Mouse (Mus musculus): ENCODE results near the gene Srsf3. TPM values are rescaled to one million over a fixed set of nuclear protein-coding genes. Genes with fewer than 3 reads are reported as not detected.
"Not testable (repeated sequence)": the region's sequence is repeated elsewhere in the genome, so short reads cannot be mapped to it uniquely, and the experiment has no call there.

The Srsf3 gene
- polyA plus RNA-seq, 1 experiment from 2014 or later = 513 TPM

GRCm38 (mm10) chr17:29034264-29034663 is 1.8 kb downstream of the Srsf3 start:
- Histone ChIP-seq H3K27ac (replicated peaks) (peak overlapping the region; percentile 10; the same call in 1 of the 2 replicates), H3K9me3 (no peaks in the 10 kb centered on the region), H3K4me1 (replicated peaks) (peaks cover 54% of the 10 kb centered on the region), H3K4me3 (peak overlapping the region; percentile 88), H3K36me3 (peaks cover 31% of the 10 kb centered on the region), H3K4me2 (peak overlapping the region; percentile 100), H3K9ac (peak overlapping the region; percentile 96), H3K27me3 (no peaks in the 10 kb centered on the region)
- no peak for ATAC-seq (ENCODE audit: low read depth)

GRCm38 (mm10) chr17:29035506-29035905 is 3.1 kb downstream of the Srsf3 start:
- Histone ChIP-seq H3K4me1 (replicated peaks) (peaks cover 64% of the 10 kb centered on the region), H3K27me3 (no peaks in the 10 kb centered on the region), H3K36me3 (peaks cover 44% of the 10 kb centered on the region), H3K9ac (peak overlapping the region; percentile 96; the same call in 1 of the 2 replicates), H3K4me2 (peak overlapping the region; percentile 100), H3K9me3 (no peaks in the 10 kb centered on the region), H3K27ac (replicated peaks) (no peak overlapping the region), H3K4me3 (peak overlapping the region; percentile 88)
- no peak for ATAC-seq (ENCODE audit: low read depth)

GRCm38 (mm10) chr17:29039351-29039750 is 6.9 kb downstream of the Srsf3 start:
- Histone ChIP-seq H3K9me3 (no peaks in the 10 kb centered on the region), H3K27ac (replicated peaks) (no peak overlapping the region), H3K27me3 (no peaks in the 10 kb centered on the region), H3K4me1 (replicated peaks) (peaks cover 55% of the 10 kb centered on the region), H3K9ac (no peak overlapping the region), H3K4me2 (no peak overlapping the region), H3K36me3 (peaks cover 78% of the 10 kb centered on the region), H3K4me3 (no peak overlapping the region)
- 77% methylated on average over 11 of the region's 11 CpGs for WGBS
- ATAC-seq (ENCODE audit: low read depth) = no peak

- H3K36me3 ChIP-seq = peaks cover 94% of the 10 kb centered on the region
- H3K27ac ChIP-seq (replicated peaks); H3K4me3 ChIP-seq; H3K9me3 ChIP-seq; H3K9ac ChIP-seq; H3K4me2 ChIP-seq; H3K27me3 ChIP-seq; ATAC-seq (ENCODE audit: low read depth): not testable (repeated sequence)
- 90% methylated on average over 3 of the region's 3 CpGs for WGBS
- H3K4me1 ChIP-seq (replicated peaks) = peaks cover 32% of the 10 kb centered on the region
Observed at GRCm38 (mm10) chr17:29041632-29042031, 9.2 kb downstream of the Srsf3 start.

GRCm38 (mm10) chr17:29042569-29042968 is 10.1 kb downstream of the Srsf3 start:
- peaks cover 94% of the 10 kb centered on the region for H3K36me3 ChIP-seq
- H3K4me3 ChIP-seq = no peak overlapping the region
- ATAC-seq (ENCODE audit: low read depth) = no peak
- peaks cover 23% of the 10 kb centered on the region for H3K4me1 ChIP-seq (replicated peaks)
- H3K27ac ChIP-seq (replicated peaks) = no peak overlapping the region
- no peaks in the 10 kb centered on the region for H3K9me3 ChIP-seq
- no peaks in the 10 kb centered on the region for H3K27me3 ChIP-seq
- no peak overlapping the region for H3K9ac ChIP-seq
- no peak overlapping the region for H3K4me2 ChIP-seq

GRCm38 (mm10) chr17:29043583-29043982 is 11.2 kb downstream of the Srsf3 start:
- H3K36me3 ChIP-seq = peaks cover 90% of the 10 kb centered on the region
- 91% methylated on average over 3 of the region's 3 CpGs for WGBS
- H3K27ac ChIP-seq (replicated peaks) = no peak overlapping the region
- no peak for ATAC-seq (ENCODE audit: low read depth)
- H3K4me2 ChIP-seq = no peak overlapping the region
- no peak overlapping the region for H3K9ac ChIP-seq
- H3K4me1 ChIP-seq (replicated peaks) = peaks cover 15% of the 10 kb centered on the region
- H3K27me3 ChIP-seq = no peaks in the 10 kb centered on the region
- H3K9me3 ChIP-seq = no peaks in the 10 kb centered on the region
- H3K4me3 ChIP-seq = no peak overlapping the region

- WGBS = 91% methylated on average over 6 of the region's 6 CpGs
- Histone ChIP-seq H3K27me3 (no peaks in the 10 kb centered on the region), H3K9me3 (no peaks in the 10 kb centered on the region), H3K4me3 (no peak overlapping the region), H3K4me2 (no peak overlapping the region), H3K4me1 (replicated peaks) (peaks cover 10% of the 10 kb centered on the region), H3K36me3 (peaks cover 83% of the 10 kb centered on the region), H3K9ac (no peak overlapping the region), H3K27ac (replicated peaks) (no peak overlapping the region)
- ATAC-seq (ENCODE audit: low read depth) = no peak
Observed at GRCm38 (mm10) chr17:29044146-29044924, 11.9 kb downstream of the Srsf3 start.

- no peak overlapping the region for H3K4me3 ChIP-seq
- 47% methylated on average over 1 of the region's 1 CpGs for WGBS
- no peaks in the 10 kb centered on the region for H3K27me3 ChIP-seq
- H3K4me2 ChIP-seq = no peak overlapping the region
- no peaks in the 10 kb centered on the region for H3K9me3 ChIP-seq
- peaks cover 6% of the 10 kb centered on the region; the same call in 1 of the 2 replicates for H3K4me1 ChIP-seq (replicated peaks)
- no peak overlapping the region for H3K27ac ChIP-seq (replicated peaks)
- H3K9ac ChIP-seq = no peak overlapping the region
- peaks cover 77% of the 10 kb centered on the region for H3K36me3 ChIP-seq
- no peak for ATAC-seq (ENCODE audit: low read depth)
Observed at GRCm38 (mm10) chr17:29044925-29045319, 12.5 kb downstream of the Srsf3 start.

GRCm38 (mm10) chr17:29045741-29046530 is 13.5 kb downstream of the Srsf3 start:
- peaks cover 67% of the 10 kb centered on the region for H3K36me3 ChIP-seq
- H3K27me3 ChIP-seq = no peaks in the 10 kb centered on the region
- no peak for ATAC-seq (ENCODE audit: low read depth)
- H3K4me2 ChIP-seq = no peak overlapping the region
- no peak overlapping the region for H3K9ac ChIP-seq
- no peak overlapping the region for H3K4me3 ChIP-seq
- H3K9me3 ChIP-seq = no peaks in the 10 kb centered on the region
- no peak overlapping the region for H3K27ac ChIP-seq (replicated peaks)
- peaks cover 5% of the 10 kb centered on the region; the same call in 1 of the 2 replicates for H3K4me1 ChIP-seq (replicated peaks)
- WGBS = 72% methylated on average over 12 of the region's 12 CpGs

GRCm38 (mm10) chr17:29046863-29047262 is 14.4 kb downstream of the Srsf3 start:
- Histone ChIP-seq H3K36me3 (peaks cover 61% of the 10 kb centered on the region), H3K4me2 (no peak overlapping the region), H3K27ac (replicated peaks) (no peak overlapping the region), H3K9me3 (no peaks in the 10 kb centered on the region), H3K4me3 (no peak overlapping the region), H3K27me3 (no peaks in the 10 kb centered on the region), H3K9ac (no peak overlapping the region), H3K4me1 (replicated peaks) (peaks cover 9% of the 10 kb centered on the region; the same call in 1 of the 2 replicates)
- WGBS = 87% methylated on average over 3 of the region's 3 CpGs
- no peak for ATAC-seq (ENCODE audit: low read depth)

- WGBS = 68% methylated on average over 3 of the region's 3 CpGs
- Histone ChIP-seq H3K27me3 (no peaks in the 10 kb centered on the region), H3K9me3 (no peaks in the 10 kb centered on the region), H3K4me3 (no peak overlapping the region), H3K9ac (no peak overlapping the region), H3K4me1 (replicated peaks) (peaks cover 9% of the 10 kb centered on the region; the same call in 1 of the 2 replicates), H3K4me2 (no peak overlapping the region), H3K27ac (replicated peaks) (no peak overlapping the region), H3K36me3 (peaks cover 51% of the 10 kb centered on the region)
- no peak for ATAC-seq (ENCODE audit: low read depth)
Observed at GRCm38 (mm10) chr17:29047697-29048514, 15.5 kb downstream of the Srsf3 start.

Data from neural tube, embryonic 13.5 days (tissue).